Mouse (Mus musculus): ENCODE results near the gene Hemk1. TPM values are rescaled to one million over a fixed set of nuclear protein-coding genes. Genes with fewer than 3 reads are reported as not detected.

The Hemk1 gene
- polyA plus RNA-seq, 1 experiment from 2014 or later: 14.6 TPM

Other genes starting within 250 kb of the Hemk1 start
- 19.7 and 23.4 TPM in 2 replicates for gene Dock3, start 106.4 kb downstream of the Hemk1 start, polyA plus RNA-seq (2015; fragmentation: Nextera tagmentation; extraction: Ambion mirVana)
- gene Mapkapk3, start 48.5 kb downstream of the Hemk1 start, polyA plus RNA-seq (2015; fragmentation: Nextera tagmentation; extraction: Ambion mirVana): 1.4 and 1.8 TPM in 2 replicates
- gene Cish, start 42.3 kb downstream of the Hemk1 start, polyA plus RNA-seq (2015; fragmentation: Nextera tagmentation; extraction: Ambion mirVana): 9.5 and 11.5 TPM in 2 replicates
- gene 6430571L13Rik, start 2.3 kb upstream of the Hemk1 start, polyA plus RNA-seq (2015; fragmentation: Nextera tagmentation; extraction: Ambion mirVana): 4.1 and 4.5 TPM in 2 replicates
- 3.9 and 4.2 TPM in 2 replicates for gene Cacna2d2, start 61.3 kb upstream of the Hemk1 start, polyA plus RNA-seq (2015; fragmentation: Nextera tagmentation; extraction: Ambion mirVana)
- 45.7 and 45.8 TPM in 2 replicates for gene Tmem115, start 195.6 kb upstream of the Hemk1 start, polyA plus RNA-seq (2015; fragmentation: Nextera tagmentation; extraction: Ambion mirVana)
- 34.7 and 36.0 TPM in 2 replicates for gene Cyb561d2, start 203.8 kb upstream of the Hemk1 start, polyA plus RNA-seq (2015; fragmentation: Nextera tagmentation; extraction: Ambion mirVana)
- 74.9 and 78.7 TPM in 2 replicates for gene Nprl2, start 203.9 kb upstream of the Hemk1 start, polyA plus RNA-seq (2015; fragmentation: Nextera tagmentation; extraction: Ambion mirVana)
- 3.7 and 4.6 TPM in 2 replicates for gene Zmynd10, start 208.9 kb upstream of the Hemk1 start, polyA plus RNA-seq (2015; fragmentation: Nextera tagmentation; extraction: Ambion mirVana)
- gene Rassf1, start 213.2 kb upstream of the Hemk1 start, polyA plus RNA-seq (2015; fragmentation: Nextera tagmentation; extraction: Ambion mirVana): 38.9 and 41.1 TPM in 2 replicates
- gene Tusc2, start 224.9 kb upstream of the Hemk1 start, polyA plus RNA-seq (2015; fragmentation: Nextera tagmentation; extraction: Ambion mirVana): 96.7 and 97.5 TPM in 2 replicates
- gene Hyal2, start 229.6 kb upstream of the Hemk1 start, polyA plus RNA-seq (2015; fragmentation: Nextera tagmentation; extraction: Ambion mirVana): 75.3 and 76.2 TPM in 2 replicates
- 8.6 and 8.8 TPM in 2 replicates for gene Hyal1, start 238.6 kb upstream of the Hemk1 start, polyA plus RNA-seq (2015; fragmentation: Nextera tagmentation; extraction: Ambion mirVana)
- 14.7 and 17.0 TPM in 2 replicates for gene Naa80, start 240.5 kb upstream of the Hemk1 start, polyA plus RNA-seq (2015; fragmentation: Nextera tagmentation; extraction: Ambion mirVana)
- gene Hyal3, start 242.5 kb upstream of the Hemk1 start, polyA plus RNA-seq (2015; fragmentation: Nextera tagmentation; extraction: Ambion mirVana): 1.3 and 2.1 TPM in 2 replicates
- gene Ifrd2, start 249.3 kb upstream of the Hemk1 start, polyA plus RNA-seq (2015; fragmentation: Nextera tagmentation; extraction: Ambion mirVana): 15.4 and 16.9 TPM in 2 replicates

All from forebrain, embryonic 15.5 days (tissue).